Mouse (Mus musculus) bone marrow, adult 2 months (tissue): ENCODE measurements around the gene Tns3. TPM values are rescaled to one million over a fixed set of nuclear protein-coding genes. Genes with fewer than 3 reads are reported as not detected.

Experiments
- H3K27ac ChIP-seq: fragments of 200-500 bp; 2 replicates; pipeline ENCODE4 v1.5.1; 2012; ENCODE audit warnings: low read depth, mild to moderate bottlenecking, control low read depth, inconsistent platforms, low read length; ENCODE audit not compliant: control insufficient read depth, poor library complexity, insufficient read depth
- H3K4me1 ChIP-seq: fragments of 200-500 bp; 2 replicates; pipeline ENCODE4 v1.6.1; 2011; ENCODE audit warnings: low read length; ENCODE audit not compliant: control insufficient read depth, insufficient read depth
- H3K4me3 ChIP-seq: fragments of 200-500 bp; replicated peaks from 2 replicates; pipeline ENCODE3; 2011; ENCODE audit warnings: mild to moderate bottlenecking, low read depth, low read length, control low read depth; ENCODE audit not compliant: control insufficient read depth
- CTCF ChIP-seq: fragments of 200-500 bp; IDR thresholded peaks from 2 replicates; pipeline ENCODE4 v1.5.1; 2011; ENCODE audit warnings: low read length, control low read depth; ENCODE audit not compliant: control insufficient read depth, insufficient read depth
- POLR2A ChIP-seq: fragments of 200-500 bp; IDR thresholded peaks from 2 replicates; pipeline ENCODE4 v1.6.1; 2011; ENCODE audit warnings: low read depth, mild to moderate bottlenecking, control low read depth, low read length, borderline replicate concordance; ENCODE audit not compliant: control insufficient read depth
- WGBS: fragments of 180-500 bp; shearing (Covaris S2); methylation state at CpG from one replicate; pipeline ENCODE4 v1.1.7; 2018; 5-methylcytosine and 5-hydroxymethylcytosine counted together
- polyA plus RNA-seq: library from polyadenylated mRNA; stranded (reverse); fragments of >200 nt; gene quantifications from 2 replicates; pipeline ENCODE4 v1.2.4, GENCODE M21; 2011; ENCODE audit warnings: low replicate concordance; ENCODE audit not compliant: missing spikeins, insufficient read depth, insufficient read length

The Tns3 gene
- polyA plus RNA-seq, 1 experiment, result 14.9 TPM

- TF ChIP-seq CTCF (no peak), POLR2A (no peak)
- Histone ChIP-seq H3K4me3 (no peak overlapping the region), H3K4me1 (no peaks in the 10 kb centered on the region), H3K27ac (no peak overlapping the region)
- WGBS, result 87% methylated on average over 5 of the region's 5 CpGs
Observed at GRCm38 (mm10) chr11:8440221-8440620, 224.1 kb downstream of the Tns3 start.

- TF ChIP-seq POLR2A, result no peak
- no peak for TF ChIP-seq CTCF
- H3K27ac ChIP-seq, result no peak overlapping the region
- 59% methylated on average over 9 of the region's 9 CpGs for WGBS
Observed at GRCm38 (mm10) chr11:8439035-8439434, 225.3 kb downstream of the Tns3 start.

GRCm38 (mm10) chr11:8438269-8438668, 226.1 kb downstream of the Tns3 start:
- H3K4me3 ChIP-seq, result no peak overlapping the region
- no peaks in the 10 kb centered on the region for H3K4me1 ChIP-seq
- WGBS, result 84% methylated on average over 4 of the region's 4 CpGs
- no peak for TF ChIP-seq POLR2A
- TF ChIP-seq CTCF, result no peak
- no peak overlapping the region for H3K27ac ChIP-seq

More at GRCm38 (mm10) chr11:8439035-8439434, 225.3 kb downstream of the Tns3 start:
- Histone ChIP-seq H3K4me1 (no peaks in the 10 kb centered on the region), H3K4me3 (no peak overlapping the region)

- 88% methylated on average over 6 of the region's 6 CpGs for WGBS
- Histone ChIP-seq H3K27ac (no peak overlapping the region), H3K4me3 (no peak overlapping the region), H3K4me1 (no peaks in the 10 kb centered on the region)
- no peak for TF ChIP-seq CTCF
- no peak for TF ChIP-seq POLR2A
Observed at GRCm38 (mm10) chr11:8435101-8435500, 229.2 kb downstream of the Tns3 start.

GRCm38 (mm10) chr11:8434366-8434765, 230.0 kb downstream of the Tns3 start:
- Histone ChIP-seq H3K27ac (no peak overlapping the region), H3K4me3 (no peak overlapping the region), H3K4me1 (no peaks in the 10 kb centered on the region)
- TF ChIP-seq CTCF (no peak), POLR2A (no peak)
- 85% methylated on average over 6 of the region's 6 CpGs for WGBS

- TF ChIP-seq POLR2A, result no peak
- no peak for TF ChIP-seq CTCF
- H3K4me1 ChIP-seq, result no peaks in the 10 kb centered on the region
- WGBS, result 81% methylated on average over 9 of the region's 9 CpGs
Observed at GRCm38 (mm10) chr11:8433443-8433842, 230.9 kb downstream of the Tns3 start.

GRCm38 (mm10) chr11:8432941-8433340, 231.4 kb downstream of the Tns3 start:
- TF ChIP-seq CTCF (no peak), POLR2A (no peak)
- Histone ChIP-seq H3K27ac (no peak overlapping the region), H3K4me1 (no peaks in the 10 kb centered on the region), H3K4me3 (no peak overlapping the region)
- 83% methylated on average over 8 of the region's 8 CpGs for WGBS

More at GRCm38 (mm10) chr11:8433443-8433842, 230.9 kb downstream of the Tns3 start:
- H3K4me3 ChIP-seq, result no peak overlapping the region
- no peak overlapping the region for H3K27ac ChIP-seq

- 74% methylated on average over 11 of the region's 11 CpGs for WGBS
- Histone ChIP-seq H3K4me3 (no peak overlapping the region), H3K4me1 (no peaks in the 10 kb centered on the region), H3K27ac (no peak overlapping the region)
- TF ChIP-seq CTCF, result no peak
- no peak for TF ChIP-seq POLR2A
Observed at GRCm38 (mm10) chr11:8427660-8428059, 236.7 kb downstream of the Tns3 start.

GRCm38 (mm10) chr11:8425226-8425570, 239.1 kb downstream of the Tns3 start:
- 83% methylated on average over 5 of the region's 5 CpGs for WGBS
- Histone ChIP-seq H3K4me1 (no peaks in the 10 kb centered on the region), H3K4me3 (no peak overlapping the region), H3K27ac (no peak overlapping the region)
- TF ChIP-seq CTCF, result no peak
- TF ChIP-seq POLR2A, result no peak
